Mouse (Mus musculus) cerebellum, postnatal 4 days (tissue): ENCODE results near the gene Ttc37.

Experiments used
- DNase-seq, 2 experiments: peaks; one replicate each; pipeline ENCODE4 v3.0.0; 2022; ENCODE audit warnings: low spot score in 2 of 2, mixed read lengths in 1 of 2

The Ttc37 gene

DNA sequence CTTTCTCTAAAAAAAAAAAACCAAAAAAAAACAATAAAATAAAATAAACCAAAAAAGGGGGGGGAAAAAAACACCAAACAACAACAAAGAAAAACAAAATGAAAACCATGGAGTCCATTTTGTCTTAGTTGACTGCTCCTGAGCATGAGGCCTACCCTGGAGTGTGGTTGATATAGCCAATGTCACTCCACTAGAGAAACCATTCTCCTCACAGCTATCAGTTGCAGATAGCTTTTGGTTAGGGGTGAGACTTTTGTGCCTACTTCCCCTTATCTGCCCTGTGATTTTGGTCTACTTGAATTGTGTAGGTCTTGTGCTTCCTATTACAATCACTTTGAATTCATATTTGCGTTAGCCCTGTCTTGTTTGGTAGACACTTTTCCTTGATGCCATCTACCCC is 59.0 kb downstream of the Ttc37 start:
- DNase-seq: no peak

- DNase-seq: no peak
Observed at GRCm38 (mm10) chr13:76160587-76160986, 62.1 kb downstream of the Ttc37 start.

GRCm38 (mm10) chr13:76174297-76174696 is 75.8 kb downstream of the Ttc37 start:
- no peak for DNase-seq

DNA sequence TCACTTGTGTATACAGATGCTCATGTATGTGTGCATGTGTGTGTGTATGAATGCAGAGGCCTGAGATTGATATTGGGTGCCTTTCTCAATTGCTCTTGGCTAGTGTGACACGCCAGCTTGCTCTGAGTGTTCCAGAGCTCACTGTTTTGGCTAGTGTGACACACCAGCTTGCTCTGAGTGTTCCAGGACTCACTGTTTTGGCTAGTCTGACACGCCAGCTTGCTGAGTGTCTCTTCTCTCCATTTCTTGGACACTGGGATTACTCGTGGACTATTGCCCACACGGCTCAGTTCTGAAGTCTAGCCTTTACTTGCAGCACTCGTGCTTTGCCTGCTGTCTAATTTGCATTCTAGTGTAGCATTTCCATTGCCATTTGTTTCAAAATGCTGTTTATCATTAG is 80.2 kb downstream of the Ttc37 start:
- no peak for DNase-seq

DNA sequence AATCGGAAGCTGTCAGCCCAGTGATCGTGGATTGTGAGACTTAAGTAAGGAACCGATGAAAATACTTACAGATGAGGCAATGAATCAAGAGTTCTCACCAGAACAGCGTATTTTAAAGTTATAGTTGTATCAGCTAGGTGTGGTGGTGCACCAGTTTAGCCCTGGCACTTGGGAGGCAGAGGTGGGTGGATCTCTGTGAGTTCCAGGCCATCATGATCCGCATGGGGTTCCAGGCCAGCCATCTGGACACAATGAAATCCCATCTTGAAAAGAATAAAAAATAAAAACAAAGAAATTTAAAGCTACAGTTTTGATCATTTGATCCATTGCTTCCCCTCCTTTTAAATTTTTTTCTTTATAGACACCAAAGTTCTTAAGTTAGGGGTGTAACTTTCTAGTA is 89.1 kb downstream of the Ttc37 start:
- no peak for DNase-seq

- no peak for DNase-seq
Observed at GRCm38 (mm10) chr13:76189190-76189589, 90.7 kb downstream of the Ttc37 start.

- no peak for DNase-seq
Observed at GRCm38 (mm10) chr13:76190273-76190672, 91.7 kb downstream of the Ttc37 start.

- no peak for DNase-seq
Observed at GRCm38 (mm10) chr13:76194937-76195336, 96.4 kb downstream of the Ttc37 start.

DNA sequence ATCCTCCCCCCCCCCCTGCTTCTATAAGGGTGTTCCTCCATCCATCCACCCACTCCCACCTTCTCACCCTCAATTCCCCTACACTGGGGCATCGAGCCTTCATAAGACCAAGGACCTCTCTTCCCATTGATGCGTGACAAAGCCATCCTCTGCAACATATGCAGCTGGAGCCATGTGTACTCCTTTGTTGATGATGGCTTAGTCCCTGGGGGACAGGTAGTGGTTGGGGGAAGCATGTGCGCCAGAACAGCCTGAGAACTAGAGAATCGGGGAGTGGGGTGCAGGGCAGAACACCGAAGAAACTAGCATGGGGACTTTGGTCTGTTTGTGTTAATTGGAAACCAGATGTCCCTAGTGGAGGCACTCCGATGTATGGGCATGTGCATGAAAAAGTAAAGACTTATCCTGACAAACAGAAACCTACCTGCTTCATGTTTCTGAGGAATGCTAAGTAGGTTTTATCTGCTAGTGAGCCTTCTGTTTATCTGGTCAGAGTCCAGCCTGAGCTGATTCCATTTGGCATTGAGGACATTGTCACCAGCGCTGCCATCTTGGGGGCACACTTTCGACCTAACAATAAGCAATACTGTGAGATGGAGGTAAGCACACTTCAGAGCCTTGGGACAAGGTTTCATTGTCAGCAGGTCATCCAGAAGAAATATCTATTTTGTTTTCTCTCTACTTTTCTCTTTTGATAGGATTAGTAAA is 97.1 kb downstream of the Ttc37 start:
- DNase-seq: no peak

- DNase-seq: no peak
Observed at GRCm38 (mm10) chr13:76197297-76197848, 98.8 kb downstream of the Ttc37 start.

GRCm38 (mm10) chr13:76199943-76200342 is 101.4 kb downstream of the Ttc37 start:
- no peak for DNase-seq

DNA sequence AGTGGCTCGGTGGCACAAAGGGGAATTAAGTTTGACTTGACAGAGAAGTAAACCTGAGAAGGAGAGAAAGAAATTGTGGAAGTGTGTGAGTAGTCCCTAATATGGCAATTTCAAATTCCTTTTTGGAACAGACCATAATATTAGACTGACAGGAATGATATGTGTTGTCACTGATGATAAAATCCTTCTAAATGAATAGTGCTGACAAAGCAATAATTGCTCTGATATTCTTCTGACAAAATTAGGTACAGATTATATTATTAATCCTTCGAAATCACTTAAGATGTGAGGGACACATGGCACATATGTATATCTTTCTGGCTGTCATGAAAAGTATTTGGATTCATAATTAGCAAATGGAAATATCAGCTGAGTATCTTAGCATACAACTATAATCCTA is 116.4 kb downstream of the Ttc37 start:
- no peak for DNase-seq

- peak in 1 of 2 experiments; percentile 11 for DNase-seq
Observed at GRCm38 (mm10) chr13:76215397-76215796, 116.9 kb downstream of the Ttc37 start.
